Mouse (Mus musculus): ENCODE measurements around the gene Uck2. TPM values are rescaled to one million over a fixed set of nuclear protein-coding genes. Genes with fewer than 3 reads are reported as not detected.
A peak's percentile ranks its signal among the peaks of the same experiment; 100 is the strongest.

The Uck2 gene
- polyA plus RNA-seq, 1 experiment: 160 TPM

DNA sequence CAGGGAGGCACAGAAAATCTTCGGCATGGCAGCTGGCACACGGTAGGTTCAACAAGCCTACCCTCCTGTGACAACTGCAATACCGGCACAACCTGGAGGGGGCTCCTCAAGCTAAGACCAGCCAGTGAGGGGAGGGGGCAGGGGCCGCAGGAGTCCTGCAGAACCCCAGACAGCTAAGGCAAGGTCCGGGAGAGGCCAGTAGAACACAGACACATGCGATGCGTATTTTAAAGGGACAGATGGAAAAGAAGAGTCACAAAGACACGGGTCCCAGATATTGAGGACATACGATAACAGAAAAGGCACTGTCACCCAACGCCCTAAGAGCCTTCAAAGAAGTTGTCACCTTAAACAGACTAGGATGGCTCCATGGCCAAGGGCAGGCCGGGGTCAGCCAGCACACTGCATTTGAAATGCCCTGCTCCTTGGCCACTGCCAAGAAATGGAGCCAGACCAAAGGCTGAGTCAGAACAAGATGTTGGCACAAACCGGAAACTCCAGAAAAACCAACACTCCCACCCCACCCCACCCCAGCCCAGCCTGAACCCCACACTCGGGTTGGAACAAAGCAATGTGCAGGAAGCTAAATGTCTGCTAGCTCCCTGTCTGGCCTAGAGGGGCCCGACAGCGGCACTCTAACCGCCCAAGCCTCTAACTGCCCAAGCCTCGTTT is 53.4 kb downstream of the Uck2 start:
- TF ChIP-seq CTCF (IDR thresholded peaks at IDR 0.05; ENCODE audit: control insufficient read depth, insufficient read depth, insufficient replicate concordance, low read depth, low read length): no peak
- no peak for TF ChIP-seq POLR2A (IDR thresholded peaks at IDR 0.05; ENCODE audit: control insufficient read depth, low read depth, low read length)
- H3K36me3 ChIP-seq (ENCODE audit: control insufficient read depth, insufficient read depth, low read length): no peaks in the 10 kb centered on the region; the same call in 1 of the 2 replicates
- H3K27ac ChIP-seq (ENCODE audit: control insufficient read depth, insufficient read depth, low read depth, low read length): no peak overlapping the region
- no peaks in the 10 kb centered on the region for H3K27me3 ChIP-seq (ENCODE audit: control insufficient read depth, insufficient read depth, low read length)
- no peak overlapping the region for H3K4me3 ChIP-seq (ENCODE audit: control insufficient read depth, low read depth, low read length)
- no peaks in the 10 kb centered on the region for H3K4me1 ChIP-seq (ENCODE audit: control insufficient read depth, insufficient read depth, low read length)

DNA sequence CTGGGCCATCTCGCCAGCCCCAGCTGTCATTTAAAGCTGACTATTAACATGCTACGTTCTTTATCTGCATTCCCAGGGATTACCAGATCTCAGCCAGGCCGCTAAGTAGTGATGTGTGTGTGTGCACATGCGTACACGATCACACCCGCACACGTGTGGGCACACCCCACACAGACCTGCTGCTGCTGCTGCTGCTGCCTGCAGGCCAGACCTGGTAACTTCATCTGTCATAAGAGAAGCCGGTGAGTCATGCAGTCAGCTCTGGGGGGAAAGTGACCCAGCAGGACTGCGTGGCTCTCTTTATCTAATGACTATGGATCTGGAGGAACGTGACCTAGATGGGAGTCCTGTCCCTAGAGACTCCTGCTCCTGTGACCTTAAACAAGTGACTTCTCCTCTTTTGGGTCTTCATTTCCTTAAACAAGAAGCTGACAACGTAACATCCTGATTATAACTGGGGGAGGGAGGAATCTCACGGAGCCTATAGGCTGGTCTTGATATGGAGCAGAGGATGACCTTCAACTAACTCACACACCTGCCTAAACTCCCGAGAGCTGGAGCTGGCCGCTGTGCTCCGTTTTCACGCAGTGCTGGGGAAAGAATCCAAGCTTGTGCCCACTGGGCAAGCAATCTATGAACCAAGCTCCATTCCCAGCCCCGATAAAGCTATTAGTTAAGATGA is 54.0 kb downstream of the Uck2 start:
- no peak for TF ChIP-seq POLR2A (IDR thresholded peaks at IDR 0.05; ENCODE audit: control insufficient read depth, low read depth, low read length)
- peak; percentile 13; the same call in 1 of the 2 replicates for TF ChIP-seq CTCF (IDR thresholded peaks at IDR 0.05; ENCODE audit: control insufficient read depth, insufficient read depth, insufficient replicate concordance, low read depth, low read length)

DNA sequence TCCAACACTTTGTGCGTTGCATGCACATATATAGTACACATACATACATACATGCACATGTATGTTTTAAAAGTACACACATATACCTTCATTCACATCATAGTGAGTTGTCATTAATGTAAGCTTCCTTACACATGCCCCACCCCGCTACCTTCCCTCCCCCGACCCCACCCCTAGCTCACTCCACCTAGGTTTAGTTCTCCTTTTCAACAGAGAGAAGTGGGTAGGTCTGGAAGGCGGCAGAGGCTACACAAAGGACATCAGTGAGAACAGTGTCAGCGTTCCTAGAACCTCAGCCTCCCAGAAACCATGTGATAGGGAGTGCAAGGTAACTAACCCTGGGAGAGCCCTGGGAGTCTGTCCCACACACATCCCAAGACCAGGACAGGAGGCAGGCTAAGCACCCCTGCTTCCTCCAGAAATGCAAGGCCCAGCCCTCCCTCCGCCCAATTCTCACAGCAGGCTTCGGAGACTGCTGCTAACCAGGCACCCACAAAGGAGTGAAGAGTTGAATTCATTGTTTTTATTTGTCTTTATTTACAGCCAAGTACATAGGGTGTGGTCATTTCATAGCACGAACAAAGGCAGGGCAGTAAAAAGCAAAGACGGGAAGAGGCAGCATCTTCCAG is 62.6 kb downstream of the Uck2 start:
- Histone ChIP-seq H3K27ac (ENCODE audit: control insufficient read depth, insufficient read depth, low read depth, low read length) (no peak overlapping the region), H3K27me3 (ENCODE audit: control insufficient read depth, insufficient read depth, low read length) (no peaks in the 10 kb centered on the region), H3K4me3 (ENCODE audit: control insufficient read depth, low read depth, low read length) (no peak overlapping the region), H3K36me3 (ENCODE audit: control insufficient read depth, insufficient read depth, low read length) (no peaks in the 10 kb centered on the region; the same call in 1 of the 2 replicates), H3K4me1 (ENCODE audit: control insufficient read depth, insufficient read depth, low read length) (no peaks in the 10 kb centered on the region)
- TF ChIP-seq POLR2A (IDR thresholded peaks at IDR 0.05; ENCODE audit: control insufficient read depth, low read depth, low read length) (no peak), CTCF (IDR thresholded peaks at IDR 0.05; ENCODE audit: control insufficient read depth, insufficient read depth, insufficient replicate concordance, low read depth, low read length) (no peak)

More for the DNA sequence above, 54.0 kb downstream of the Uck2 start:
- H3K4me3 ChIP-seq (ENCODE audit: control insufficient read depth, low read depth, low read length): no peak overlapping the region
- H3K36me3 ChIP-seq (ENCODE audit: control insufficient read depth, insufficient read depth, low read length): no peaks in the 10 kb centered on the region; the same call in 1 of the 2 replicates
- no peak overlapping the region for H3K27ac ChIP-seq (ENCODE audit: control insufficient read depth, insufficient read depth, low read depth, low read length)
- H3K4me1 ChIP-seq (ENCODE audit: control insufficient read depth, insufficient read depth, low read length): no peaks in the 10 kb centered on the region
- H3K27me3 ChIP-seq (ENCODE audit: control insufficient read depth, insufficient read depth, low read length): no peaks in the 10 kb centered on the region

DNA sequence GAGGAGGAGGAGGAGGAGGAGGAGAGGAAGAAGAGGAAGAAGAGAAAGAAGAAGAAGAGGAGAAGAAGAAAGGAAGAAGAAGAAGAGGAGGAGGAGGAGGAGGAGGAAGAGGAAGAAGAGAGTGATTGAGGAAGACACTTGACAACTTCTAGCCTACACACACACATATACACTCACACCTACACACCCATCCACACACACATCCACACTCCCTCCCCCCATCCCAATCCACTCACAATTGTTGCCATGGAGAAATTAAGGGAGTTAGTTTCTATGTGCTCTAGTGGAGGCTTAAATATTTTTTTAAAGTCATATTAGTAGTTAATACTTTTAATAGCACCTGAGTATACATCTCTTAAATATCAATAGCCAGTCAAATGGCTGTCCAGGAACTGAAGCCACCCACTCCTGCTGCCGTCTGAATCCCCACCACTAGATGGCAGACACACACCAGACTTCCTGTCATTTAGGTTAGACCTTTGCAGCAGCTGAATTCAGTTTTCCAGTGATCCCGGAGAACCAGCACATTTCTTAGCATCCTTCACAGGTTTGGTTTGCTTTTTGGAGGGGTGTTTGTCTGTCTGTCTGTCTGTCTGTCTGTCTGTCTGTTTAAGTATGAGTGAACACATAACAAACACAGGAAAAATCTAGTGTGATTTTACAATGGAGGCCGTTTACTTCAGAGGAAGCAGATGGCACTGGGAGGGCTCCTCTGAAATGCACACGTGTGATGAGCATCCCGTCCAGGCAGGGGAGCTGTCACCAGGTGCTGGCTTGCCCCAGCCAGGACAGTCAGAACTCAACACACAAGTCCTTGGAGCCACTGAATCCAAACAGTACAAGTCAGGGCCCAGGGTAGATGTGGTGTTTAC is 64.6 kb downstream of the Uck2 start:
- Histone ChIP-seq H3K27ac (ENCODE audit: control insufficient read depth, insufficient read depth, low read depth, low read length) (no peak overlapping the region), H3K36me3 (ENCODE audit: control insufficient read depth, insufficient read depth, low read length) (no peaks in the 10 kb centered on the region), H3K27me3 (ENCODE audit: control insufficient read depth, insufficient read depth, low read length) (no peaks in the 10 kb centered on the region), H3K4me3 (ENCODE audit: control insufficient read depth, low read depth, low read length) (no peak overlapping the region), H3K4me1 (ENCODE audit: control insufficient read depth, insufficient read depth, low read length) (no peaks in the 10 kb centered on the region)
- peak; percentile 63; the same call in 1 of the 2 replicates for TF ChIP-seq CTCF (IDR thresholded peaks at IDR 0.05; ENCODE audit: control insufficient read depth, insufficient read depth, insufficient replicate concordance, low read depth, low read length)
- TF ChIP-seq POLR2A (IDR thresholded peaks at IDR 0.05; ENCODE audit: control insufficient read depth, low read depth, low read length): no peak

DNA sequence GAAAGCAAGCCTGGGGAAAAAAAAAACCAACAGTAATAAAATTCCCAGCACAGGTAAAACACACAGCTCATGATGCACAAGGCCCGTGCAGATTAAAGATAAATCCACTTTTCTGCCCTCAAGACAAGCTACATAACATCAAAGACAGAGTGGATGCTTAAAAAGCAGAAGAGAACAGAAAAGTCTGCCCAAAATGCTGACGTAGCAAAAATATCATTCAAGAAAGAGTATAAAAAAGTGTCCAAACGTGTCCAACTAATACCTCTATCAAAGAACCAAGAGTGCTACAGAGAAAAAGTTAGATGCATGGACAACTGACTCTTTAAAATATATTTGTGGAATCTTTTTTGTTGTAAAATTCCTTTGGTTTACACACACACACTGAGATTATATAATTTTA is 69.7 kb downstream of the Uck2 start:
- TF ChIP-seq POLR2A (IDR thresholded peaks at IDR 0.05; ENCODE audit: control insufficient read depth, low read depth, low read length): no peak
- TF ChIP-seq CTCF (IDR thresholded peaks at IDR 0.05; ENCODE audit: control insufficient read depth, insufficient read depth, insufficient replicate concordance, low read depth, low read length): no peak
- Histone ChIP-seq H3K4me1 (ENCODE audit: control insufficient read depth, insufficient read depth, low read length) (no peaks in the 10 kb centered on the region), H3K4me3 (ENCODE audit: control insufficient read depth, low read depth, low read length) (no peak overlapping the region), H3K36me3 (ENCODE audit: control insufficient read depth, insufficient read depth, low read length) (no peaks in the 10 kb centered on the region), H3K27me3 (ENCODE audit: control insufficient read depth, insufficient read depth, low read length) (no peaks in the 10 kb centered on the region), H3K27ac (ENCODE audit: control insufficient read depth, insufficient read depth, low read depth, low read length) (no peak overlapping the region)

DNA sequence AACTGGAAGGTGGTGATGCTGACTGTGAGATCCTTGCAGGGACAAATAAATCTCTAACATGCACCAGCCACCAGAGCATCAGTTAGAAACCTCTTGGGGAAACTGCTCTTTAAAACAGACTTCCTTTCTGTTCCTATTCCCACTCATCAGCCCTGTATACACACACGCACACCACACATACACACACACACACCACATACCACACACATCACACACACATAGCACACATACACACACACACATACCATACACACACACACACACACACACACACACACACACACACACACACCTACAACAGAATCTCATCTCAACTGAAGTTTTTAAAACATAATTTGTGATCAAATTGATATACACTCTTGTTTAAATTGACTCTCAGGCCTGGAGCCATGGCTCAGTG is 72.4 kb downstream of the Uck2 start:
- TF ChIP-seq CTCF (IDR thresholded peaks at IDR 0.05; ENCODE audit: control insufficient read depth, insufficient read depth, insufficient replicate concordance, low read depth, low read length) (no peak), POLR2A (IDR thresholded peaks at IDR 0.05; ENCODE audit: control insufficient read depth, low read depth, low read length) (no peak)
- no peaks in the 10 kb centered on the region for H3K4me1 ChIP-seq (ENCODE audit: control insufficient read depth, insufficient read depth, low read length)
- no peak overlapping the region for H3K4me3 ChIP-seq (ENCODE audit: control insufficient read depth, low read depth, low read length)
- H3K27ac ChIP-seq (ENCODE audit: control insufficient read depth, insufficient read depth, low read depth, low read length): no peak overlapping the region
- H3K36me3 ChIP-seq (ENCODE audit: control insufficient read depth, insufficient read depth, low read length): no peaks in the 10 kb centered on the region
- no peaks in the 10 kb centered on the region for H3K27me3 ChIP-seq (ENCODE audit: control insufficient read depth, insufficient read depth, low read length)
